Mouse (Mus musculus) hindlimb bud, embryonic 11.5 days (tissue): ENCODE measurements around the gene Tmem120b.

Source experiments
- DNase-seq: peaks from one replicate; pipeline ENCODE4 v3.0.0-alpha.2; 2012; ENCODE audit warnings: low read depth, low spot score; ENCODE audit errors: extremely low spot score

Tmem120b gene

GRCm38 (mm10) chr5:123125638-123126406, 57.6 kb downstream of the Tmem120b start:
- DNase-seq: no peak

- DNase-seq: no peak
Measured at GRCm38 (mm10) chr5:123127031-123127430, 58.8 kb downstream of the Tmem120b start.

GRCm38 (mm10) chr5:123128426-123129169, 60.4 kb downstream of the Tmem120b start:
- DNase-seq: no peak

- no peak for DNase-seq
Measured at GRCm38 (mm10) chr5:123129170-123129757, 61.0 kb downstream of the Tmem120b start.

GRCm38 (mm10) chr5:123130030-123130813, 62.0 kb downstream of the Tmem120b start:
- no peak for DNase-seq

- DNase-seq: no peak
Measured at GRCm38 (mm10) chr5:123130814-123131148, 62.6 kb downstream of the Tmem120b start.

GRCm38 (mm10) chr5:123132308-123133071, 64.3 kb downstream of the Tmem120b start, which contains the start of gene Rhof:
Rhof (minus strand) TSS chr5:123132692.
- no peak for DNase-seq

- no peak for DNase-seq
Measured at GRCm38 (mm10) chr5:123133083-123133783, 65.0 kb downstream of the Tmem120b start.

GRCm38 (mm10) chr5:123133784-123134143, 65.5 kb downstream of the Tmem120b start:
- DNase-seq: no peak

GRCm38 (mm10) chr5:123134186-123134874, 66.1 kb downstream of the Tmem120b start:
- no peak for DNase-seq

GRCm38 (mm10) chr5:123134875-123135382, 66.7 kb downstream of the Tmem120b start:
- no peak for DNase-seq

- DNase-seq: no peak
Measured at GRCm38 (mm10) chr5:123135471-123136360, 67.5 kb downstream of the Tmem120b start.

GRCm38 (mm10) chr5:123136361-123137043, 68.3 kb downstream of the Tmem120b start:
- no peak for DNase-seq

- DNase-seq: no peak
Measured at GRCm38 (mm10) chr5:123137044-123137909, 69.1 kb downstream of the Tmem120b start.

GRCm38 (mm10) chr5:123137910-123138229, 69.7 kb downstream of the Tmem120b start:
- DNase-seq: no peak

GRCm38 (mm10) chr5:123138230-123138911, 70.2 kb downstream of the Tmem120b start:
- DNase-seq: no peak
